Mouse (Mus musculus) erythroblast, embryonic 14.5 days (primary cell): ENCODE measurements around the gene Slc12a1. TPM values are rescaled to one million over a fixed set of nuclear protein-coding genes. Genes with fewer than 3 reads are reported as not detected.

ENCODE experiments used
- H3K27me3 ChIP-seq: 2 replicates; pipeline ENCODE4 v1.6.1; 2012; ENCODE audit warnings: inconsistent platforms; ENCODE audit not compliant: control insufficient read depth
- H3K36me3 ChIP-seq: 2 replicates; pipeline ENCODE4 v1.6.1; 2012; ENCODE audit warnings: mild to moderate bottlenecking, inconsistent platforms; ENCODE audit not compliant: control insufficient read depth
- H3K4me1 ChIP-seq: 2 replicates; pipeline ENCODE4 v1.6.1; 2012; ENCODE audit warnings: inconsistent platforms; ENCODE audit not compliant: control insufficient read depth
- H3K4me3 ChIP-seq: replicated peaks from 2 replicates; pipeline ENCODE3; 2012; ENCODE audit warnings: moderate library complexity, mild to moderate bottlenecking, inconsistent platforms
- H3K9me3 ChIP-seq: 2 replicates; pipeline ENCODE4 v1.6.1; 2012; ENCODE audit warnings: low read length, inconsistent platforms, mixed read lengths; ENCODE audit not compliant: control insufficient read depth
- GATA1 ChIP-seq: IDR thresholded peaks from 2 replicates; pipeline ENCODE4 v1.6.1; 2012; ENCODE audit warnings: low read length, inconsistent platforms, mixed read lengths
- TAL1 ChIP-seq: IDR thresholded peaks from 3 replicates; pipeline ENCODE4 v1.6.1; 2012; ENCODE audit warnings: low read length, inconsistent platforms, mixed read lengths
- polyA plus RNA-seq: library from polyadenylated mRNA; stranded (reverse); fragments of >175 nt; gene quantifications from 2 replicates; pipeline ENCODE4 v1.2.3, GENCODE M21; 2012

Slc12a1 gene
- polyA plus RNA-seq, 1 experiment, result not detected

DNA sequence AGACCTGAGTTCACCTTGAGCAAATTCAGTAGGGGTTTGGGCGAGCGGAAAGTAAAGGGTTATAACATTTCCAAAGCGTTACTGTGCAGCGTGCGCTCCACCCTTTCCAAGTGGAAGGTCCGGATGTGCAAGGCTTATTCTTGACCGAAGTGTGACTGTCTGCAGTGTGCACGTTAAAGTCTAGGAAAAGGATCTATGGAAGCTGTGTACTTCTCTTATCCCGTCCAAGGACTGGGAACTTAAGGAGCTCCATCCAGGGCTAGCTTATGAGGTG, 95.6 kb downstream of the Slc12a1 start:
- no peaks in the 10 kb centered on the region for H3K27me3 ChIP-seq
- H3K4me1 ChIP-seq, result peaks cover 53% of the 10 kb centered on the region
- H3K9me3 ChIP-seq, result no peaks in the 10 kb centered on the region
- H3K4me3 ChIP-seq, result peak overlapping the region; percentile 87
- peaks cover 47% of the 10 kb centered on the region for H3K36me3 ChIP-seq
- no peak for TF ChIP-seq TAL1
- TF ChIP-seq GATA1, result no peak

DNA sequence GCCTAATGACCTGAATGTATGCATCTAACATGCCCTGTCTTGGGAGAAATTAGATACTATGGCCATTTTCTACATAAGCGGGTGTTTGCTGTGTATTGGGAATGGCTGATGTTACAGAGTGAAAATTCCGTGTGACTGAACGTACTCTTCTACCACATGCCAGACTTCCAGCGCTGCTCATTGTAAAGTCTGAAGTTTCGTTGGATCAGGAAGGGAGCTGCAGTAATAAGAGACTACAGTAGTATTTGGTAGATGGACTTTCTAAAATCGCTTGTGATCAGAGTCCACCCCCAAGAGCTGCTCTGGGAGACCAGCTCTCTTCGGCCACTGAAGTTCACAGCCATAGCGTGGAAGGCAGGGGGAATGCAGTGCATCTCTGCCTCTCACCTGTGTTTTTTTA, 96.0 kb downstream of the Slc12a1 start:
- no peak for TF ChIP-seq GATA1
- no peak for TF ChIP-seq TAL1
- Histone ChIP-seq H3K4me1 (peaks cover 55% of the 10 kb centered on the region), H3K36me3 (peaks cover 50% of the 10 kb centered on the region), H3K9me3 (no peaks in the 10 kb centered on the region), H3K4me3 (peak overlapping the region; percentile 87), H3K27me3 (no peaks in the 10 kb centered on the region)

DNA sequence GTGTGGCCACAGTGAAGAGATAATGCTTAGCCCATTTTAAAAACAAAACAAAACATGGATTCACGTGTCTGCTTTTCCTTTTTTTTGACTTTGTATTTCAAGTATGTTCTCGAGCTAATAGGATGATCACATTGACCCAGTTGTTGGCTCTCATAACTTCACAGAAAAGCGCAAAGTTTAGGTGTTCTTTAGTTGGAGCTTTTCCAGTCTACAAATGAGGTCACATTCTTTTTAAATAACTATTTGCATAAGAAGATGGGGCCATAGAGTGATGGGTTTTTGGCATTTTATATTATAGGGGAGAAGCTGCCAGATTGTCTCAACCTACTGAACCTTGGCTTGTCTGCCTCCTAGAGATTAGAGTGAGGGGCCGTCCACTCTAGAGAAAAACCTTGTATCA, 97.0 kb downstream of the Slc12a1 start:
- peaks cover 62% of the 10 kb centered on the region for H3K4me1 ChIP-seq

GRCm38 (mm10) chr2:125249874-125250273, 97.6 kb downstream of the Slc12a1 start:
- Histone ChIP-seq H3K36me3 (peaks cover 66% of the 10 kb centered on the region), H3K9me3 (no peaks in the 10 kb centered on the region; the same call in 1 of the 2 replicates), H3K4me1 (peaks cover 64% of the 10 kb centered on the region), H3K27me3 (no peaks in the 10 kb centered on the region), H3K4me3 (peak overlapping the region; percentile 87)
- TF ChIP-seq TAL1 (no peak), GATA1 (no peak)

More for the DNA sequence above, 97.0 kb downstream of the Slc12a1 start:
- Histone ChIP-seq H3K4me3 (peak overlapping the region; percentile 87), H3K36me3 (peaks cover 61% of the 10 kb centered on the region), H3K9me3 (no peaks in the 10 kb centered on the region; the same call in 1 of the 2 replicates), H3K27me3 (no peaks in the 10 kb centered on the region)
- no peak for TF ChIP-seq GATA1
- TF ChIP-seq TAL1, result no peak

DNA sequence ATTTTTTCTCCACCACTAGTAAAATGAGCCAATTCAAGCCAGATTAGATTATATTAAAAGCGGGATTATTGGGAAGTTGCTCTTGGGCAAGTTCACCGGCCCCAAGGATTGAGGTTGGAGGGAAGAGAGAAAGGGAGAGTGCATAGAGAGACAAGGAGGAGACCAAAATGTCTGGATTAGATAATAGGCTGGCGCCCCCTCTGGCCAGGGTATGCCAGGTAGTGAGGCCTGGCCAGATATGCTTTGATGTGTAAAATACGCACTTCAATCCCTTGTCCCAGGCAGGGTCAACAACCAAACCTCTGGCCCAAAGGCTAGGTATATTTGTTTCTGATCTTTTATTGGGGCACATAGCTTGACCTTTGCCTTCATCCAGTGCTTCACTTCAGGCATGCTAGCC, 99.5 kb downstream of the Slc12a1 start:
- Histone ChIP-seq H3K4me3 (peak overlapping the region; percentile 87), H3K9me3 (no peaks in the 10 kb centered on the region; the same call in 1 of the 2 replicates), H3K36me3 (peaks cover 84% of the 10 kb centered on the region), H3K27me3 (no peaks in the 10 kb centered on the region), H3K4me1 (peaks cover 51% of the 10 kb centered on the region)
- TF ChIP-seq GATA1 (no peak), TAL1 (no peak)

- Histone ChIP-seq H3K4me3 (peak overlapping the region; percentile 87), H3K4me1 (peaks cover 51% of the 10 kb centered on the region), H3K36me3 (peaks cover 89% of the 10 kb centered on the region), H3K9me3 (no peaks in the 10 kb centered on the region; the same call in 1 of the 2 replicates), H3K27me3 (no peaks in the 10 kb centered on the region)
- TF ChIP-seq TAL1, result no peak
- TF ChIP-seq GATA1, result no peak
These were observed 100.0 kb downstream of the Slc12a1 start for GRCm38 (mm10) chr2:125252275-125252674.

DNA sequence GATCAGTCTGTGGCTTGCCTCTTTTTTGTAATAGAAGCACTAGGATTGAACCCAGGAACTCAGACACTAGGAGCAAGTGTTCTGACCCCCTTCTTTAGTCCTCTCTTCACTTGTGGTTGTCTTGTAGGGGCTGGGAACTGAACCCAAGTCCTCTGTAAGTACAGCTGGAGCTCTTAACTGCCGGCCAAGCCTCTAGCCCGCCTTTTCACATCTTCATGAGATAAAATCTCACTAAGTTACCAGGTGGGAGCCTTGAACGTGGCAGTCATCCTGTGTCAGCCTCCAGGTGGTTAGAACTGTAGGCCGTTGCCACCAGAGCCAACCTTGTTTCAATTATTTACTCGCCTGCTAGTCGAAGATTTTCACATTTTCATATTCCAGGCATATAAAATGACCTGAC, 101.4 kb downstream of the Slc12a1 start:
- H3K27me3 ChIP-seq, result no peaks in the 10 kb centered on the region
- TF ChIP-seq GATA1 (no peak), TAL1 (no peak)
- H3K36me3 ChIP-seq, result peaks cover 99% of the 10 kb centered on the region
- H3K4me3 ChIP-seq, result no peak overlapping the region
- H3K9me3 ChIP-seq, result no peaks in the 10 kb centered on the region; the same call in 1 of the 2 replicates
- peaks cover 48% of the 10 kb centered on the region for H3K4me1 ChIP-seq

DNA sequence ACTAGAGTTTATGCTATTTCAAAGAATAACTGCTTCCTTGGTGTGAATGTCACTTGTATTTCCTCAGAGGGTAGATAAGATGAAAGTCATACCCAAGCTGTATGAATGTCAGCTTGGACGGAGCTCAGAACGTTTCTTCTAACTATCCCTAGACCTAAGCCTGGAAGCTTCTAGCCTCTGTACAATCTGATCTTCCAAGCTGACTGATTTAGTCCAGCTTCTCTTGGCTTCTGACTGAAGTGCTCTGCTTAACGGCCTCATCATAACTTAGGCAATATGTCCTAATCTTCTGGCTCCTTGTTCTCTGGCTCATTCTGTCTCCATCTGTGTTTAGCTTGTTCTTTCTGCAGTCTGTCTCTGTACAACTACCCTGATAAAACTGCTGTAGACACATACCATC, 102.3 kb downstream of the Slc12a1 start:
- peaks cover 43% of the 10 kb centered on the region for H3K4me1 ChIP-seq
- TF ChIP-seq TAL1 (no peak), GATA1 (no peak)
- H3K27me3 ChIP-seq, result no peaks in the 10 kb centered on the region

DNA sequence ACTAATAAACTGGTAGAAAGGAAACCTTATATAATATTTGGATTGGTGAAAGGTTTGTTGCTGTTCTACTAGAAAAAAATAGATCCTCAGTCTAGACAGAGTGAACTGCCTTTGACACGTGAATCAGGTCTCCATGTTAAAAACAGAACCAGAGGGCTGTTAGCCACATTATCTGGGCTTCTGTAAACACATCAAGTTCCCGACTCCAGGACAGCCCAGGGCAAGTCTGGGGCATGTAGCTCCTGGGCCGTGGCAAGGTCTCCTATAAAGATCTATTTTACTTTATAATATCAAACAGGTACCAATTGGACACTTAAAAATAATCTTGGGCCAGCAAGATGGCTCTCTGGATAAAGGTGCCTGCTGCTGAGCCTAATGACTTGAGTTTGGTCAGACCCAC, 103.6 kb downstream of the Slc12a1 start:
- H3K4me3 ChIP-seq, result no peak overlapping the region
- peaks cover 33% of the 10 kb centered on the region for H3K4me1 ChIP-seq
- peaks cover 99% of the 10 kb centered on the region for H3K36me3 ChIP-seq
- H3K9me3 ChIP-seq, result no peaks in the 10 kb centered on the region; the same call in 1 of the 2 replicates
- no peak for TF ChIP-seq TAL1
- TF ChIP-seq GATA1, result no peak
- no peaks in the 10 kb centered on the region for H3K27me3 ChIP-seq

More for the DNA sequence above, 102.3 kb downstream of the Slc12a1 start:
- H3K9me3 ChIP-seq, result no peaks in the 10 kb centered on the region; the same call in 1 of the 2 replicates
- peaks cover 99% of the 10 kb centered on the region for H3K36me3 ChIP-seq
- no peak overlapping the region for H3K4me3 ChIP-seq
